Mouse (Mus musculus): ENCODE data around the gene Nmral1. TPM values are rescaled to one million over a fixed set of nuclear protein-coding genes. Genes with fewer than 3 reads are reported as not detected.
"Not testable (repeated sequence)": the region's sequence is repeated elsewhere in the genome, so short reads cannot be mapped to it uniquely, and the experiment has no call there.

Nmral1 gene
- total RNA-seq (2022): 1 to 10 TPM; 1.7 to 2.1 (median 2.0) TPM

DNA sequence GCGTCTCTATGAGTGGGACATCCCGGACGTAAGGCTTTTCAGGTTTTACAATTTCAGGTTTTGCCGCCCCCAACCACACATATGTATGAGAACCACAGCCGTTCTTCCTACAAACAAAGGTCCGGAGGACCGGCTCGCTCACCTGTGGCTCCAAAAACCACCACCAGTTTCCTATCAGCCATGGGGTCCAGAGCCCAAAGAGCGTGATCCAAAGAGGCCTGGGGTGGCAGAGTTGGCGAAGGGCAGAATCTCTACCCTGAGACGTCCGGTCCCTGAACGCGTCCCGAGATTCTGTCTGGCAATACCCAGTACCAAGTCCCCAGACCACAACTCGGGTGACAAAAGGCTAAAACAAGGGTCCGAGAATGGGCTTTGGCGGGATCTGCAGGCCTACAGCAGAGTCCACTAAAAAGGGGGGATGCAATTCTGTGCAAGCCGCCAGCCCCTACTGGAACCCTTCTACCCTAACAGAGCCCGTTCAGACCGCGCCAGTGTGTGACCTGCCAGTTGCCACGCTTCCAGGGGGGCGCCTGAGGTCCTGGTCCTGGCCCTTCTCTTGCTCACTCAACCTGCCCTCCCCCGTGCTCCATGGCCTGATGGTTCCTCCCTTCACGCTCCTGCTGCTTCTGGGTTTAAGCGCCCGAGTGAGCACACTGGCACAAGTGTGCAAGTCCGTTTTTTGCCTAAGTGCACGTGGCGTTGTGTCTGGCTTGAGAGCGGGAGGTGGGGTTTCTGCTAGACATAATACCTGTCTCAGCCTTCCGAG, at the start of gene Nmral1:
Gene Nmral1 (minus strand): TSS at position 604 of the 766 bp plus-strand sequence.
- peak; percentile 55 for DNase-seq (ENCODE audit: low spot score)

DNA sequence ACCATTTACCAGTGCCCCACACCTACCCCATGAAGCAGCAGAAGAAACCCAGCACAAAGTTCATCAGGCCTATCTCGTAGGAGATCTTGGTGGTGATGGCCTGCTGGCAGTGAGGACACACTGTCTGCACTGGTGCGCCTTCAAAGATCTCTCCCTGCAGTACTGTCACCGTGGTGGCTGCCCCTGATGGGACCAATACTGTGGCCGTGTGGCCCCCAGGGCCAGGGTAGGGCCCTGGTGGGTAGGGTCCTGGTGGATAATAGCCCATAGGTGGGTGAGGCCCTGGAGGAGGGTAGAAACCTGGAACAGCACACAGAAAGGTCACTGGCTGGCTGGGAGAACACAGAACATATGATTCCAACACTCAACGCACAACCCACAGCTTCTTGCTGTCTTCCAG, 49.6 kb upstream of the Nmral1 start:
- no peak for DNase-seq (ENCODE audit: low spot score)

DNA sequence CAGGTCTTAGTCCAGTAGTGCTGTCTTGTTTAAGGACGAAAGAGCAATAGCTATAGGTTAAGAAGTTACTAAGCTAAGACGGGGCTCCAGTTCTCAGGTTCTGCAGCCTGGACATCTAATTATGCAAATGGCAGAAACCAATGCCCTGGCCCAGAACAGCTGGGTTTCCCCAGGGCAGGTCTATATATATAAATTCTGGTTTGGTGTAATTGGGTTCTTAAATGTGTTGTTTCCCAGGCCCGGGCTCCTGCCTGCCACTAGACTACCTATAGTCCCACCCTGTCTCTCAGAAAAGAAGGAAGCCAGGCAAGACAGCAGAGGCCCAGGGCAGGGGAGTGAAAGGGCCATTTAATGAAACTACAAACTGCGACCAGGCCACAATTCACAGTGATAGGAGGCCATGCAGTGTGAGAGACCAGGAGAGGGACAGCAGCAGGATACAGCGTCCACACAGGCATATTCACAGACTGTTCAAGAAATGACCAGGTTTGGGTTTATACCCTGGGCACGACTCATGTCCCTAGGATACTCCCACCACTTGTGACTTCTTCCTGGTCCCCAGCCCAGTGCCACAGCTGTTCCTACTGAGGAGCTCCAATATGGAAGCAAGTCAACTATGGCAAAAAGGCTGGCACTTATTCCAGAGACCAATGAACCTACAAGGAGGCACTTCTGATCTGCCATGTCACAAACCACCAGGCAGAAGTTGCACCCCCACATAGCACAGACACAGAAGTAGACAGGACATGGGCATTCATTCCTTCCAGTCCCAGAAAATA, 48.0 kb upstream of the Nmral1 start:
- no peak for DNase-seq (ENCODE audit: low spot score)

DNA sequence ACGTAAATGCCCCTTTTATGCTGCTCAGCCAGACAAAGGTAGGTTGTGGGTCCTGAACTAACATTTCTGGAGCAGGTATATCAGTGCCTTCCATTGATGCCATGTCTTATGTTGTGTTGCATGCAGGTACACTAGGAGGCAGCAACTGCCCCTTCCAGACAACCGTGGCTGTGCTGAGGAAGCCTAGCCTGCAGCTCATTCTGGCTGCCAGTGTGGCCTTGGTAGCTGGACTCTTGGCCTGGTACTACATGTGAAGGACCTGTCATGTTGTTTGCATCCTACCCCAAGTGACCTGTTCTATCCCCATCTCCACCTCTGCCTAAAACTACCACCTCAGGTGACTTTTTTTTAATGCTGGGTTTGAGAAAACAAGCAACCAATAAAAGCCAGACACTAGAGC, 46.7 kb upstream of the Nmral1 start:
- DNase-seq (ENCODE audit: low spot score): no peak

DNA sequence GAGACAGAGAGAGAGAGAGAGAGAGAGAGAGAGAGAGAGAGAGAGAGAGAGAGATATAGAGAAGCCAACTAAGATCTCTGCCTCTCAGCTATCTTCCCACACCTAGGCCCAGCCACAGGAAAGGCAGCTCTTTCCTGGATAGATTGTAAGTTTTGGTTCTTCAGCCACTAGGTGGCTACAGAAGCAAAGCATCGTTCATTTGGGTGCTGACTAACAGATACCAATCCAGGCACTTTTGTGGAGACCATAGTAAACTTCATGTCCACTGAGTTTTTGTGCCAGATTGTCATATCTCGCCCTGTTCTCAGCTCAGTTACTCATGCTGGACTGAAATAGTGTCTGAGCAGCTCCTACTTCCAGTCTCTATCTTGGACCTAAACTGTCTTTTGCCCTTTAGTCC, 44.1 kb upstream of the Nmral1 start:
- peak; percentile 48 for DNase-seq (ENCODE audit: low spot score)

DNA sequence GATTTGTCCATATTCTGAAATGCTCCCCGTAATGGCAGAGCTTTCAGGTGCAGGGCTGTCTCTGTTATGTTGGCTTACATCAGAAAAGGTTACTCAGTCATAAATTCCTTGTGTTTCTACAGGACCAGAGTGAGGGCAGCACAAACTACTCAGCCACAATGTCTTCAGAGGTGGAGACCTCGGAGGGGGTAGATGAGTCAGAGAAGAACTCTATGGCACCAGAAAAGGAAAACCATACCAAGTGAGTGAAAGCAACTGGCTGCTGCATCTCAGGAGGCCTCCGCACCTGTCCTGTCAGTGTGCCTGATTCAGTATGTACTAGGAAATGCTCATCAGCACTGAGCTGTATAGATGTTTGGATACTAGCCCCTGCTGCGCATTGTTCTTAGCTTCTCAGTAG, 43.3 kb upstream of the Nmral1 start:
- no peak for DNase-seq (ENCODE audit: low spot score)

DNA sequence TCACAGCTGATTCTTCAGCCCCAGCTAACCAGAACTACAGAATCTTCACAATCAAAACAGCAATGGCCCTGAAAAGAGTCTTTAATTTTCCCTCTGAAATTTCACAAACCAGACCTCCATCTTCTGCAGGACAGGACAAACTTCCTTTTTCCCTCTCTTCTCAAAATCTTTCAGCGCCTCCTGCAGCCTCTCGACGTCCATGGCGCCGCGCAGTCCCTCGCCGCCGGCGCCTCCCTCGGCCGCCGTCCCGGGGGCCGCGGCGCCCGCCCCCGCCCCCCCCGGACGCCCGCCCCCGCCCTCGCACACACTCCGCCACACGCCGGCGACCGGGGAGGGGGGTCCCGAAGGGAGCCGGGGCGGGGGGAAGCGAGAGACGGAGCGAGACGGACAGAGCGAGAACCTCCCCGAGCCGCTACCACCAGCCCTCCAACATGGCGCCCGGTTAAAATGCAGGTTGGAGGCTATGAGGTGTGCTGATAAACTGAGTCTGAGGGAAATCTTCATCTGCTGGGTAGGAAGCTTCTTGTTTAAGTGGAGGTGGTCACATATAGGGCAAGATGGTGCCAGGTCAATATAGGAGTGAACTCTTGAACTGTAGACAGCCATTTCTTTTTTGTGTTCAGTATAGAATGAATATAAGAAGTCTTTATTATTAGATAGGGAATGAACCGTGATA, 37.6 kb upstream of the Nmral1 start:
- not testable (repeated sequence) for DNase-seq (ENCODE audit: low spot score)

DNA sequence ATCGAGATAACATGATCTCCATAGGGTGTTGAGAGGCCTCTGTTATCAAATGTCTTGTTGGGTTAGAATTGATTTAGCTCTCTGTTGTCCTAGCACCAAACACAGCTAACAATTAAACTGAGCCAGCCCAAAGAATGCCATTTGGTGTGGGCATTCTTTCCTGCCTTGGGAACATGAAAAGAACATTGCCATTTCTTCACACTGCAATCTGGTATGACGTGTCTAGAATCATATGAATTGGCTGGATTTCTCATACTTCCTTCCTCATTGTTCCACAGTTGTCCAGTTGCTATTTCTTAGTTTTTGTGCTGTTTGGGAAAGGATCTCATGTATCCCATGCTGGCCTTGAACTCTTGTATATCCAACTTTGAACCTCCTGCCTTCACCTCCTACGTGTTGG, 34.9 kb upstream of the Nmral1 start:
- no peak for DNase-seq (ENCODE audit: low spot score)

DNA sequence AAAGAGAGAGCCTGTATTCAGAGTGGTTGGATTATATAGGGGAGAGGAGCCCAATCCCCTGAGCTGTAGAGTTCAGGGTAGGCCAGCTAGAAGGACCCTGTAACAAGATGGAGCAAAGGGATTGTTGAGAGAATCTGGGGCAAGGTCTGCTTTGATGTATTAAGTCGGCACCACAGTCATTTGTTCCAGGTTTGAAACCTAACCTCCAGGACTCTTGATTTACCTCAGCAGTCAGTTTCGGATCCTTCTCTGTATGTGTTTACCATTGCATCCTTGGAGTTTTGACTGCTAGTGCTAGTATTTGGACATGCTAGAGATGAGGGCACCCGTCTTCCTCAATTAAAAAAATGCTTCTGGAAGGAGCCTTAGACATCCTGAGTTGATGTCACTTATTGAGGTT, 33.0 kb upstream of the Nmral1 start:
- DNase-seq (ENCODE audit: low spot score): no peak

DNA sequence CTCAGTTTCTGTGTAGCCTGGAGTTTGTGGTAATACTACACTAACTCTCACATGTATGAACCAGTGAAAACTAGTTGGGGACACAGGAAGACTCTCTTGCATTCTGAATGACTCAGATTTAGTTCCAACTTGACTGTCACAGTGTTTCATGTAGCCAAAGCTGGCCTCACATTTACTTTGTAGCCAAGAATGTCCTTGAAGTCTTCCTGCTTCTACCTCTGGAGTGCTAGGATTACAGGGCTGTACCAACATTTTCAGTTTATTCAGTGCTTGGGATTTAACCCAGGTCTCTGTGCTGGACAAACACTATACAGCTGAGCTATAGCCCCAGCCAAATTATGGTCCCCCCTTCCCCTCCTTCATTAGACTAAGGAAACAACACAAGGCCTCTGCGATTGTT, 23.0 kb upstream of the Nmral1 start:
- DNase-seq (ENCODE audit: low spot score): no peak

DNA sequence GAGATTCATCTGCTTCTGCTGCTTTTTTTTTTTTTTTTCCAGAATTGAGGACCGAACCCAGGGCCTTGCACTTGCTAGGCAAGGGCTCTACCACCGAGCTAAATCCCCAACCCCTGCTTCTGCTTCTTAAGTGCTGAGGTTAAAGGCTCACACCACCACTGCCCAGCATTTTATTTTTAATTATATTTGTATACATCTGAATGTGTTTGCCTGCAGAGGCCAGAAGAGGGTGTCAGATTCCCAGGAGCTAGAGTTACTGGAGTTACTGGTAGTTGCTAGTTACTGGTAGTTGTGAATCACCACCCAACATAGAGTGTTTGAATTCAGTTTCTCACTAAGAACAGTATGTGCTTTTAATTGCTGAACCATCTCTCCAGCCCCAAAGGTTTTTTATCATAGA, 20.8 kb upstream of the Nmral1 start:
- DNase-seq (ENCODE audit: low spot score): no peak

DNA sequence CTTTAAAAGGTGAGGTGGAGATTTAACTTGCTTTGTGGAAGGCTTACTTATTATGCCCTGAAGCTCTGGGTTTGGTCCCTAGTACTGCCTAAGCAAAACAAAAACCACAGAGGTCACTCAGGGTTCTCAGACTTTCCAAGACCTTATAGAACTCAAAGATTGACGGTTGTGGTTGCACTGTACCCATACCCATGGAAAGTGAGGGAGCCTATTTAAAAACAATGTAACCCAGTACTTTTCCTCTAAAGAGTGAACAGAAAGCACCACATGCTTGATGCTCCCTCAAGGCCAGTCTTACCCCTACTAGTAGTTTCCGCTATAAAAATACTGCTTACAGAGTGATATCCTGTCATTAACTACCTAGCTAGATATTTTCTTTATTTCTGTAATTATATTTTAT, 17.1 kb upstream of the Nmral1 start:
- no peak for DNase-seq (ENCODE audit: low spot score)

DNA sequence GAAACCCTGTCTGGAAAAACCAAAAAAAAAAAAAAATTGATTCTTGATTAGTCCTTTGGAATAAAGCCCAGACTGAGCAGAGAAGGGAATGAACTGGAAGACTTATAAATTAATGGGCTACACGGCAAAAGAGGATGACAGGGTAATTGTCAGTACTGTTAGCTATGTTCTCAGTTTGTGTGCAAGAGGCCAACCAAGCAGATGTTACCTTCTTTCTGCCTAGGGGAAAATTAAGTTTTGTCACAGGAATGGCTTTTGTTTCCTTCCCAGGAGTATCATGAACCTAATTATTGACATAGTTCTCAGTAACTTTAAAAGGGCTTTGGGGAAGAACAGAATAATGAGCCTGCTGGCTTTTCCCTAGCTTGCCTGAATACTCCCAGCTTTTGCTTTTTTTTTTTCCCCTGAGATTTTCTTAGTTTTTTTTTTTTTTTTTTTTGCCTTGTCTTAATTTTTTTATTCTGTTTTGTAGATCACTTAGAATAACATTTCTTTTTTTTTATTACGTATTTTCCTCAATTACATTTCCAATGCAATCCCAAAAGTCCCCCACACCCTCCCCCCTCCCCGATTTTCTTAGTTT, 11.7 kb upstream of the Nmral1 start:
- no peak for DNase-seq (ENCODE audit: low spot score)

DNA sequence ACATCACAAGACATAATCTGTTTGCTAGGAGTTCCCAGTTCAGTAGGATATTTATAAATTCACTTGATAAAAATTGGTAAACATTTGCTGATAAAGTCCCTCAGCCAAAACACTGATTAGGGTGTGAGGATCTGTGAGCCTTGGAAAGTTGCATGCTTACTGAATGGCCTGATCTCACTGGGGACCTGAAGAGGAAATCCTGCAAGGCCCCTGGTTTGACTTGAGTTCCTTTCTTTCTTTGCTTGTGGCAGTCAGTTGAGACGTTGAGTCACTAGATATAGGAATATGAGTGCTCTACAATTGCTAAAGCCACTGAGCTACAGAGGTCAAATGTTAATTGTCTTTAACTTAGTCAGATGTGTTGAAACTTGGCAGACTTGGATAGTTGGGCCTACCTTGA, 8.8 kb upstream of the Nmral1 start:
- DNase-seq (ENCODE audit: low spot score): peak; percentile 48

DNA sequence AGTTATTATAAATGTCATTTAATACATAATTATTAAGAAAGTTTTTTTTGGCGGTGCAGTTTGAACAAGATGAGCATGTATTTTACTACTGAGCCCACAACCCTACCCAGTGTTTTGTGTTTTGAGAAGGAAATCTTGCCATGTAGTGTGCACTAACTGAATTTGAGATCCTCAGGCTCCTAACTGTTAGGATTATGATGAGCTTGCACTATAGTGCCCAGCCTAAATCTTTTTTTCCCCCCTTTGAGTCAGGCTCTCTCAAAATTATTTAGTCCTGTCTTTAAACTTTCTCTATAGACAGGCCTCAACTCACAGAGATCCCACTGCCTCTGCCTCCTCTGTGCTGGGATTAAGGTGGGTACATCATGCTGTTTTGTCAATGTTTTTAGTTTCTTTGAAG, 8.4 kb upstream of the Nmral1 start:
- DNase-seq (ENCODE audit: low spot score): no peak

DNA sequence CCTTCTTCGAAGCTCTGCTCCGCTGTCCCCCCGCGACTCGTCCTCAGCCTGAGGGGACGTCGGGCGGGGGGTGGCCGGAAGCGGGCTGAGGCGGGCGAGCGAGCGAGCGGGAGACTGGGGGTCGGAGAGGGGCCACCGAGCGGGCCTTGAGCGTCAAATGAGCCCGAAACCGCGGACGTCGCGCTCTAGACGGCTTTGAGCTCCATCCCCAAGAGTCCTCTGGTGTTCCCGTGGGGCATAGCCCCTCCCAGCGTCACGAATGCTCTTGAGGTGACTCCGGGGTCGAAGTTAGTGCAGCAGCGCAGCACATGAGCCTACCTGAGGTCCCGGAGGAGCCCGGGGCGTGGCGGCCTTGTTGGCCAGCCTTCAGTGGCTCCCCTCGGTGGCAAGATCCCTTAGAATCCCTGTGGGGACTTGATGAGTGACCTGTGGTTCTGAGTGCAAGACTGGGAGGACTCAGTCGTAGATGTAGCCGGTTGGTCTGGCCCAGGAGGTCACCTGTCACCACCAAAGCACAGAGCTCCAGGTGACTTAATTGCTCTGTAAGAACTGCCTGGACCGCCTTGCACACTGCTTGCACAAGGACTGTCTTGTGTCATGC, 7.5 kb upstream of the Nmral1 start:
- DNase-seq (ENCODE audit: low spot score): peak; percentile 48

DNA sequence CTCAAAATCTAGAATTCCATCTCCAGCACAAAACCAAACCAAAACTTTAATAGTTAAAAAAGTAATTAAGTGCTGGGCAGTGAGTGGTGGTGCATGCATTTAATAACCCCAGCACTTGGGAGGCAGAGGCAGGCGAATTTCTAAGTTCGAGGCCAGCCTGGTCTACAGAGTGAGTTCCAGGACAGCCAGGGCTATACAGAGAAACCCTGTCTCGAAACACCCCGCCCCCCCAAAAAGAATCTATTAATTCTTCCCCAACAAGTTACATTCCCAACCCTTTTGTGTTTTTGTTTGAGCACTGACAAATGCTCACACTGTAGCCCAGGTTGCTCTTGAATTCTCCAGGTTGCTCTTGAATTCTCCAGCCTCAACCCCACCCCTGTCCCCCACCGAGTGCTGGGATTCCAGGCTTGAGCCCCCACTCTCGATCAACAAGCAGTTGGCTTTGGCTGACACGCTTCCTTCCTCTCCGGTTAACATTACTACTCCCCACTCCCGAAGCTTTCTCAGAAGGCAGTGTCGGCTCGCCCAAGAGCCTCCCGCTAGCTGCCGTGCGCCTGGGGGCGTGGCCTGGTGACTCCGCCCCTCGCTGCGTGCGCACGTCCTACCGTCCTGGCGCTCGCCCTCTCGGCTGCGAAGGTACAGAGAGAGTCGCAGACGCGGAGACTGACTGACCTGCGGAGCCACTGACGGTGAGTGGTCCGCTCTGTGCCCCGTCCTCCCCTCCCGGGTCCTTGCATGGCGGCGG, 6.8 kb upstream of the Nmral1 start, which contains the start of gene Hmox2:
Gene Hmox2 (plus strand): TSS at position 582 of the 748 bp plus-strand sequence.
- DNase-seq (ENCODE audit: low spot score): peak; percentile 93

DNA sequence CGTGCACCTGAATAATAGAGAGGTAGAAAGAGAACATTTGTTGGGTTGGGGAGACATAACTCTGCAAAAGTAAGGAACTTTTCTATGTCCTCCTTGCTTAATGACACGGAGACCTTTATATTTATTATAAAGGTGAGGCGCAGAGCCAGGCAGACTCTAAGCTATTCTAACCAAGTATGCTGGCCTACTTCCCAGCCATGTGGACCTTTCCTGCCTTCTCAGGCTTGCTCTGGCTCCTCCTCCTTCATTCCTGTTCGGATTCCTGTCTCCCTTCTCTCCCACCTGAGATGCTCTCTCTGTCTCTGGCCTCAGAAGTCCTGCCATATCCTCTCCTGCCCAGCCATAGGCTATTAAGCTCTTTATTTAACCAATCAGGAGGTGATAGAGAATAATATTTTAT, 6.1 kb upstream of the Nmral1 start:
- no peak for DNase-seq (ENCODE audit: low spot score)

DNA sequence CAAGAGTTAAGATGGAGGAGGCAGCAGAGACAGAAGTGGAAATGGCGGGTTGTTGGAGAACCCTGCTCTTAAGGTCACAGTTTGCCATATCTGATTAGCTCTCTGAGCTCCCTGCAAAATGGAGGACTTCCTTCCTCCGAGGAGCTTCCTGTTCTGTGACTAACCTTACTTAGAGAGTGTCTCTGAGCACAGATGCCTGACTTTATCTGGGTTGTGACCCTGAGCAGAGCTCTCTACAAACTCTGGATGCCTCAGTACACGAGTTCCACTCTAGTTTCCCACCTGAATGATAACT, 3.7 kb upstream of the Nmral1 start:
- no peak for DNase-seq (ENCODE audit: low spot score)

DNA sequence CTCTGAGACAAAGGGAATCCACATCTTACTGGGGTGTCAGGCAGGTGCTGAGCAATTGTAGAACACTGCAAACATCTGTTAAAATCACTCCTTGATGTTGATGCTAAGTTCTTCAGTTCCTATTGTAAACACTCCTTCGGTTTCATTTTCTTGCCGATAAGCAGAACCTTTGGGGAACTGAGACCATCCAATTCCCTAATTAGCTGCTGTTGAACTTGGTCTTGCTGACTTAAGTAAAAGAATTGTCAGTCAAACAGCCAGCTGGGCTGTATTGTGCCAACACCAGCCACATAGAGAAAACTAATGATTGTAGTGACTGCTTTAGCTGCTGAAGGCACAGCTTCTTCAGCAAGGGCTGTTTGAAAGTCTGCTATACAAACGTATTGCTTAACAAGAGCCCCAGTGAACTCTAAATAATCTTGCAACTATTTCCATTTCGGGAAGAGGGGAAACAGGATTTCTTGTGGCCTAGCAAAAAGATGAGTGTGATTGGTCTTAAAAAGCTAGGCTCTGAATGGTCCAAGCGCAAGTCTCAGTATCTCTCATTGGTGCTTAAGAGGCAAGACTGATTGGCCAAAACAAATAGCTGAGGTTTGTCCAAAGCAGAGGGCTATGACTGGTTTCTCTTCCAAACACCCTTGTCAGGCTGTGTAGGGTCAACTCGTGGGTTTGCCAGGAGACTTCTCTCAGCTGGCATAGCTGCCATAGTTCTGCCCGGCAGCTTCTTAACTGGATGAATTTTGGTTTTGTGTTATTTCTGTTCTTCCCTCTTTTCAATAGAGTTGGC, 3.2 kb upstream of the Nmral1 start:
- no peak for DNase-seq (ENCODE audit: low spot score)
